Mouse (Mus musculus) ovary, postnatal 14 days (tissue): ENCODE data around the gene Fermt1.

Experiments
- DNase-seq: peaks from one replicate; pipeline ENCODE4 v3.0.0; 2022; ENCODE audit warnings: low spot score

Gene Fermt1

DNA sequence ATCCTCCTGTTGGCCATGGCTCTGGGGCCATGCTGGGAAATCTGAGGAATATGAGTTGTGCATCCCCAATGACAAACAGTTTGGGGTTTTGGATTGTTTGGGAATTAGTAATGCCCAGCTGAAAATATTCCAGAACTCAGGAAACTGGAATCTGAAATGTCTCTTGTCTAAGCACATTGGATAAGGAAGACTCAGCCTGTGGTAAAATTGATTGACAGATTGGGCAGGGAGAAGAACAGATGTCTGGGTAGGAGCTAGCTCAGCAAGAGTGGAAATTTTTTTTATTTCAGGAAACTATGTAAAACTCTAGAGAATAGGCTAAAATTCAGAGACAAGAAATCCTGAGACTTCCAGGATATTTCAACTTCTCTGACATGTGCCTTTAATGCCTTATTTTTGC is 85.3 kb downstream of the Fermt1 start:
- DNase-seq: no peak

DNA sequence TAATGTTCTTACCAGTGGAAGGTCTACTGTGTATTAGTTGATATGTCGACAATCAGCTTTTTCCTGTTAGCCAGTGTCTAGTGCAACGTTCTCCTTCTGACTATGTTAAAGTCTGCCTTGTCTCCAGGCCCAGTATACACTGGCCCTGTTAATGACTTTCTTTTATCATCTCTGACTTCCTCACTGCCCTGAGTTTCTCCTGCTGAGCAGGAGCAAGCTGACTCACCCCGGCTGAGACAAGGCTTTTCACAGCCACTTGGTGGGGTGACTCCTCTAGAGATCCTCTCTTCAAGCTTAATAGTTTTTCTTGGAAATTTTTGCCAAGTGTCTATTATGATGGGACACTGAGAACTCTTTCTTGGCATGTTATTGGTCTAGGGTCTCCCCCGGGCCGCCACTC is 89.4 kb downstream of the Fermt1 start:
- DNase-seq: no peak
